Mouse (Mus musculus): ENCODE data around the gene Tspan14. TPM values are rescaled to one million over a fixed set of nuclear protein-coding genes. Genes with fewer than 3 reads are reported as not detected.

Tspan14 gene
- polyA plus RNA-seq, 1 experiment from 2014 or later, result 87.6 TPM

DNA sequence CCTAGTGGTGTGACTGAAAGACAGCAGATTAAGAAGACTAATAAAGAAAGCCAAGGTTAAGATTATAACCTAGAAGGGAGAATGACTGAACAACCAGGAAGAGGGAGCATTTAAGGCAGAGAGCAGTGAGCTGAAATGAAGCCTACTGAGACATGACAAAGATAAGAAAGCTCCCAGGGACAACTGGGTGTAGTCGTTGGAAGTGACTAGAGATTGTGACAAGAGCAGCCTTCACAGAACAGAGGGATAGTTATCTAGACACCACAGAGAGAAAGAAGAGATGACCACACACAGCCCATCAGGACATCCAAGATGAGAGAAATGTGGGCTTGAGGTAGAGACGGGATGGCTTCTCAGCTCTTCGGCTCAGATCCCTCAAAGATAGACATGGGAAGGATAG is 102.9 kb downstream of the Tspan14 start:
- no peaks in the 10 kb centered on the region for H3K4me1 ChIP-seq
- H3K27me3 ChIP-seq, result no peaks in the 10 kb centered on the region
- H3K36me3 ChIP-seq, result no peaks in the 10 kb centered on the region
- ATAC-seq (ENCODE audit: insufficient number of reproducible peaks, insufficient read depth, low FRiP score, low TSS enrichment), result no peak
- no peak overlapping the region for H3K9ac ChIP-seq
- 72% methylated on average over 3 of the region's 3 CpGs for WGBS
- H3K4me2 ChIP-seq (replicated peaks), result no peak overlapping the region
- H3K27ac ChIP-seq, result no peak overlapping the region
- no peaks in the 10 kb centered on the region for H3K9me3 ChIP-seq
- no peak overlapping the region for H3K4me3 ChIP-seq

DNA sequence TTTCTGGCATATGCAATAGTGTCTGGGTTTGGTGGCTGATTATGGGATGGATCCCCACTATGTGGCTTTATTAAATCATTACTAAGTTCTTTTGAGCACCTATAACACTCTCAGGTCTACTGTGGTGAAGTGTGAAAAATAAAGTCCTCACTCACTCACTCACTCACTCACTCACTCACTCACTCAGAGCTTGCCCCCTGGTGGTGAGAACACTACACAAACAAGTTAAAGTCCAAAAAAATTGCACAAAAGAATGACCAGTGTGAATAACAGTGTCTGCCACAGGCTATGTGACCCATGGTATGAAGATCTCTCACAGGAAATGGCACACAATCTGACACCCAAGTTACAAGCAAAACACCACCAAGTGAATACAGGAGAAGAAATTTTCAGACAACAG is 103.6 kb downstream of the Tspan14 start:
- Histone ChIP-seq H3K9me3 (no peaks in the 10 kb centered on the region), H3K36me3 (no peaks in the 10 kb centered on the region), H3K9ac (no peak overlapping the region), H3K4me1 (no peaks in the 10 kb centered on the region), H3K27me3 (no peaks in the 10 kb centered on the region), H3K4me3 (no peak overlapping the region), H3K4me2 (replicated peaks) (no peak overlapping the region), H3K27ac (no peak overlapping the region)
- ATAC-seq (ENCODE audit: insufficient number of reproducible peaks, insufficient read depth, low FRiP score, low TSS enrichment), result no peak

Other genes starting within 250 kb of the Tspan14 start
- gene Sh2d4b, start 73.5 kb downstream of the Tspan14 start, polyA plus RNA-seq (2016; fragmentation: Nextera tagmentation; extraction: Ambion mirVana), result 0.47 and 0.62 TPM in 2 replicates
- gene Fam213a, start 47.0 kb upstream of the Tspan14 start, polyA plus RNA-seq (2016; fragmentation: Nextera tagmentation; extraction: Ambion mirVana), result 57.1 and 57.7 TPM in 2 replicates
- 0.20 TPM in 1 of 2 replicates, not detected in the other for gene Dydc2, start 102.4 kb upstream of the Tspan14 start, polyA plus RNA-seq (2016; fragmentation: Nextera tagmentation; extraction: Ambion mirVana)
- gene Dydc1, start 106.1 kb upstream of the Tspan14 start, polyA plus RNA-seq (2016; fragmentation: Nextera tagmentation; extraction: Ambion mirVana), result not detected in 2 replicates
- gene Mat1a, start 138.2 kb upstream of the Tspan14 start, polyA plus RNA-seq (2016; fragmentation: Nextera tagmentation; extraction: Ambion mirVana), result not detected in 2 replicates
- gene Sftpa1, start 165.0 kb upstream of the Tspan14 start, polyA plus RNA-seq (2016; fragmentation: Nextera tagmentation; extraction: Ambion mirVana), result not detected in 2 replicates
- not detected in 2 replicates for gene Mbl1, start 184.7 kb upstream of the Tspan14 start, polyA plus RNA-seq (2016; fragmentation: Nextera tagmentation; extraction: Ambion mirVana)
- gene Sftpd, start 218.3 kb upstream of the Tspan14 start, polyA plus RNA-seq (2016; fragmentation: Nextera tagmentation; extraction: Ambion mirVana), result not detected in 2 replicates

Data from embryonic facial prominence, embryonic 12.5 days (tissue).